Mouse (Mus musculus) intestine, embryonic 16.5 days (tissue): ENCODE data around the gene Nlrp6. TPM values are rescaled to one million over a fixed set of nuclear protein-coding genes. Genes with fewer than 3 reads are reported as not detected.
A peak's percentile ranks its signal among the peaks of the same experiment; 100 is the strongest.

ENCODE experiments used
- ATAC-seq: fragments of 200-750 bp; cut with Nextera tagmentation; 2 replicates; pipeline ENCODE4 v1.8.0; 2017; ENCODE audit warnings: moderate TSS enrichment, moderate library complexity
- H3K27ac ChIP-seq: fragments of 300-500 bp; sonication (generic); 2 replicates; pipeline ENCODE4 v1.5.1; 2014; ENCODE audit warnings: mild to moderate bottlenecking, low read length
- H3K27me3 ChIP-seq: fragments of 300-500 bp; sonication (generic); replicated peaks from 2 replicates; pipeline ENCODE4 v1.6.1; 2014; ENCODE audit warnings: low read length, control low read depth, mixed read lengths; ENCODE audit not compliant: control insufficient read depth, insufficient read depth
- H3K36me3 ChIP-seq: fragments of 300-500 bp; sonication (generic); 2 replicates; pipeline ENCODE4 v1.6.1; 2014; ENCODE audit warnings: low read length, control low read depth; ENCODE audit not compliant: control insufficient read depth, insufficient read depth
- H3K4me1 ChIP-seq: fragments of 300-500 bp; sonication (generic); 2 replicates; pipeline ENCODE4 v1.6.1; 2014; ENCODE audit warnings: low read length, control low read depth, mixed read lengths; ENCODE audit not compliant: control insufficient read depth, insufficient read depth
- H3K4me2 ChIP-seq: fragments of 300-500 bp; sonication (generic); 2 replicates; pipeline ENCODE4 v1.6.1; 2014; ENCODE audit warnings: low read depth, low read length, control low read depth
- H3K4me3 ChIP-seq: fragments of 300-500 bp; sonication (generic); 2 replicates; pipeline ENCODE4 v1.5.1; 2014; ENCODE audit warnings: mild to moderate bottlenecking, low read length
- H3K9ac ChIP-seq: fragments of 300-500 bp; sonication (generic); 2 replicates; pipeline ENCODE4 v1.6.1; 2014; ENCODE audit warnings: low read depth, low read length
- H3K9me3 ChIP-seq: fragments of 300-500 bp; sonication (generic); 2 replicates; pipeline ENCODE4 v1.6.1; 2016; ENCODE audit warnings: low read length, control low read depth; ENCODE audit not compliant: control insufficient read depth
- WGBS: fragments of 180-500 bp; shearing (Covaris S2); extraction: QIAGEN DNeasy Blood & Tissue Kit; methylation state at CpG from one replicate; pipeline ENCODE4 v1.1.7; 2014; 5-methylcytosine and 5-hydroxymethylcytosine counted together
- polyA plus RNA-seq: library from polyadenylated mRNA; unstranded; fragments of >200 nt; fragmentation: Nextera tagmentation; extraction: Ambion mirVana; gene quantifications from 2 replicates; pipeline ENCODE4 v1.2.1, GENCODE M21; 2015

The Nlrp6 gene
- polyA plus RNA-seq, 1 experiment from 2014 or later: 71.1 TPM

- no peaks in the 10 kb centered on the region for H3K9me3 ChIP-seq
- peaks cover 10% of the 10 kb centered on the region for H3K4me1 ChIP-seq
- no peak overlapping the region for H3K9ac ChIP-seq
- H3K4me3 ChIP-seq: no peak overlapping the region
- no peaks in the 10 kb centered on the region for H3K36me3 ChIP-seq
- H3K27ac ChIP-seq: no peak overlapping the region
- ATAC-seq: no peak
- H3K27me3 ChIP-seq: no peaks in the 10 kb centered on the region
- WGBS: 87% methylated on average over 7 of the region's 7 CpGs
- no peak overlapping the region for H3K4me2 ChIP-seq
These were observed 13.0 kb upstream of the Nlrp6 start for GRCm38 (mm10) chr7:140907697-140908096.

GRCm38 (mm10) chr7:140908181-140908580 lies 12.5 kb upstream of the Nlrp6 start:
- 44% methylated on average over 7 of the region's 7 CpGs for WGBS
- no peak for ATAC-seq
- no peaks in the 10 kb centered on the region for H3K9me3 ChIP-seq

GRCm38 (mm10) chr7:140908634-140909107 lies 12.0 kb upstream of the Nlrp6 start:
- Histone ChIP-seq H3K9me3 (no peaks in the 10 kb centered on the region), H3K27me3 (no peaks in the 10 kb centered on the region), H3K27ac (0 out of 2 replicates have a peak overlapping the region, but pooled peaks have one; percentile 49), H3K4me3 (peak overlapping the region; percentile 45), H3K4me1 (peaks cover 7% of the 10 kb centered on the region), H3K4me2 (peak overlapping the region; percentile 79), H3K36me3 (no peaks in the 10 kb centered on the region), H3K9ac (peak overlapping the region; percentile 64)
- 2% methylated on average over 19 of the region's 19 CpGs for WGBS
- ATAC-seq: peak; percentile 64

More at GRCm38 (mm10) chr7:140908181-140908580, 12.5 kb upstream of the Nlrp6 start:
- H3K27ac ChIP-seq: no peak overlapping the region
- no peaks in the 10 kb centered on the region for H3K27me3 ChIP-seq
- H3K36me3 ChIP-seq: no peaks in the 10 kb centered on the region
- peaks cover 10% of the 10 kb centered on the region for H3K4me1 ChIP-seq
- H3K4me2 ChIP-seq: no peak overlapping the region; the same call in 1 of the 2 replicates
- H3K4me3 ChIP-seq: no peak overlapping the region
- H3K9ac ChIP-seq: no peak overlapping the region

- H3K36me3 ChIP-seq: no peaks in the 10 kb centered on the region
- peak overlapping the region; percentile 36 for H3K9ac ChIP-seq
- 0 out of 2 replicates have a peak overlapping the region, but pooled peaks have one; percentile 2 for H3K4me2 ChIP-seq
- H3K27me3 ChIP-seq: no peaks in the 10 kb centered on the region
- H3K4me3 ChIP-seq: no peak overlapping the region
- H3K4me1 ChIP-seq: peaks cover 12% of the 10 kb centered on the region
- no peak for ATAC-seq
- H3K9me3 ChIP-seq: no peaks in the 10 kb centered on the region
- 60% methylated on average over 3 of the region's 3 CpGs for WGBS
- H3K27ac ChIP-seq: peak overlapping the region; percentile 94
These were observed 8.4 kb upstream of the Nlrp6 start for GRCm38 (mm10) chr7:140912293-140912692.

- Histone ChIP-seq H3K4me1 (peaks cover 12% of the 10 kb centered on the region), H3K9ac (peak overlapping the region; percentile 36; the same call in 1 of the 2 replicates)
- WGBS: 51% methylated on average over 5 of the region's 5 CpGs
These were observed 7.7 kb upstream of the Nlrp6 start for GRCm38 (mm10) chr7:140912846-140913482.

GRCm38 (mm10) chr7:140914031-140914690 lies 6.5 kb upstream of the Nlrp6 start:
- Histone ChIP-seq H3K27ac (peak overlapping the region; percentile 94), H3K9me3 (no peaks in the 10 kb centered on the region), H3K27me3 (no peaks in the 10 kb centered on the region), H3K4me1 (peaks cover 15% of the 10 kb centered on the region), H3K4me2 (no peak overlapping the region), H3K36me3 (no peaks in the 10 kb centered on the region), H3K4me3 (no peak overlapping the region), H3K9ac (no peak overlapping the region)
- ATAC-seq: peak; percentile 27
- WGBS: 72% methylated on average over 8 of the region's 8 CpGs

More at GRCm38 (mm10) chr7:140912846-140913482, 7.7 kb upstream of the Nlrp6 start:
- ATAC-seq: peak; percentile 93
- no peaks in the 10 kb centered on the region for H3K9me3 ChIP-seq
- no peaks in the 10 kb centered on the region for H3K36me3 ChIP-seq
- peak overlapping the region; percentile 2; the same call in 1 of the 2 replicates for H3K4me2 ChIP-seq
- H3K4me3 ChIP-seq: no peak overlapping the region
- H3K27ac ChIP-seq: peak overlapping the region; percentile 94
- no peaks in the 10 kb centered on the region for H3K27me3 ChIP-seq

- Histone ChIP-seq H3K4me1 (peaks cover 16% of the 10 kb centered on the region), H3K9me3 (no peaks in the 10 kb centered on the region), H3K36me3 (peaks cover 3% of the 10 kb centered on the region; the same call in 1 of the 2 replicates), H3K27me3 (peaks cover 24% of the 10 kb centered on the region), H3K4me3 (no peak overlapping the region), H3K9ac (no peak overlapping the region; the same call in 1 of the 2 replicates), H3K27ac (peak overlapping the region; percentile 89), H3K4me2 (peak overlapping the region; percentile 1; the same call in 1 of the 2 replicates)
- peak; percentile 46 for ATAC-seq
- WGBS: 43% methylated on average over 4 of the region's 4 CpGs
These were observed 791 bp upstream of the Nlrp6 start for GRCm38 (mm10) chr7:140919911-140920310.

- peak overlapping the region; percentile 89 for H3K27ac ChIP-seq
- 0 out of 2 replicates have a peak, but pooled peaks have one; percentile 1 for ATAC-seq
- peaks cover 14% of the 10 kb centered on the region for H3K4me1 ChIP-seq
- peak overlapping the region; percentile 78 for H3K4me2 ChIP-seq
- WGBS: 33% methylated on average over 22 of the region's 22 CpGs
- peak overlapping the region; percentile 62 for H3K9ac ChIP-seq
- H3K27me3 ChIP-seq: peaks cover 24% of the 10 kb centered on the region
- peak overlapping the region; percentile 56 for H3K4me3 ChIP-seq
- no peaks in the 10 kb centered on the region for H3K9me3 ChIP-seq
- H3K36me3 ChIP-seq: peaks cover 3% of the 10 kb centered on the region; the same call in 1 of the 2 replicates
These were observed 698 bp downstream of the Nlrp6 start for GRCm38 (mm10) chr7:140921225-140921975.
